ENCODE assay signal across 27 mouse cellular contexts in the genomic region with DNA sequence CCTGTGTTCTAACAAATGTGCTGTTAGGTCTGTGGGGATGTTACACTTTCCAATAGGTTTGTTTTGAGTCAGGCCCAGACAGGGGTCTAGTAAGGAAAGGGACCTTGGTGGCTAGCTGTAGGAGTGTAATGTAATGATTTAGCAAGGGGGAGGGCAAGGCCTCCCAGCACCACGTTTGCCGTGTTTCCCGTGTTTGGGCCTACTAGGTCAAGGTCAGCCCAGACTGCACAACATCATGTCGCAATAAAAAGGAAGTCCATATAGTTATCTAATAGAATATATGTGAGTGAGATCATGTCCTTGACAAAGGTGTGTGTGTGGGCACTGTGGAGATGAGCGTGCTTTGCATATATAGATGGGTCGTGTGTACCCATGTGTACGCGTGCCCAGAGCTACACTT. TPM values are rescaled to one million over a fixed set of nuclear protein-coding genes. Genes with fewer than 3 reads are reported as not detected.
DNase-seq lines count a peak whose midpoint lies in the region; ATAC-seq lines count a peak whose summit lies in the region.
"Had no signal": no experiment of that assay in that cellular context is flagged by ENCODE, and none has a peak within 500 bp of the region (broad histone marks: within the 10 kb centered on the region; RNA-seq: fewer than 3 reads in every experiment).

No protein-coding gene starts in this region.

- H3K4me1 ChIP-seq in liver, embryonic 13.5 days (replicated peaks): no peaks in the 10 kb centered on the region
- H3K4me1 ChIP-seq in liver, embryonic 16.5 days (ENCODE audit: control insufficient read depth, low read depth, low read length): no peaks in the 10 kb centered on the region; the same call in 1 of the 2 replicates
- H3K4me1 ChIP-seq: embryonic facial prominence, embryonic 10.5 days; embryonic facial prominence, embryonic 13.5 days; forebrain, embryonic 13.5 days; hindbrain, embryonic 12.5 days; hindbrain, embryonic 15.5 days had no signal

- no peaks in the 10 kb centered on the region for H3K27me3 ChIP-seq in liver, embryonic 13.5 days
- H3K27me3 ChIP-seq in liver, embryonic 16.5 days (ENCODE audit: control insufficient read depth, insufficient read depth, low read depth, low read length): no peaks in the 10 kb centered on the region
- H3K27me3 ChIP-seq: embryonic facial prominence, embryonic 13.5 days; forebrain, embryonic 13.5 days; hindbrain, embryonic 12.5 days; hindbrain, embryonic 15.5 days had no signal

- peak; percentile 31 for DNase-seq in adrenal gland, postnatal 14 days
- DNase-seq in adrenal gland, postnatal 25 days: no peak
- no peak for DNase-seq in liver, embryonic 13.5 days
- DNase-seq in liver: no peak
- DNase-seq: cerebellum, adult 11-12 months; cerebellum, adult 8-10 months; cerebellum, postnatal 10 days; cerebellum, postnatal 36 days; embryo, embryonic 11 days; forebrain, postnatal 0 days; gastrocnemius, adult 2 months; gastrocnemius, postnatal 14 days; heart, adult 11 months had no signal

- no peak overlapping the region for H3K27ac ChIP-seq in liver, embryonic 13.5 days
- no peak overlapping the region for H3K27ac ChIP-seq in liver, embryonic 16.5 days (ENCODE audit: low read length)
- H3K27ac ChIP-seq: embryonic facial prominence, embryonic 10.5 days; embryonic facial prominence, embryonic 13.5 days; forebrain, embryonic 13.5 days; gastrocnemius, adult 2 months; hindbrain, embryonic 12.5 days; hindbrain, embryonic 15.5 days had no signal

- peaks cover 78% of the 10 kb centered on the region for H3K36me3 ChIP-seq in liver, embryonic 13.5 days
- H3K36me3 ChIP-seq in liver, embryonic 16.5 days (ENCODE audit: control insufficient read depth, insufficient read depth): peaks cover 2% of the 10 kb centered on the region; the same call in 1 of the 2 replicates

- WGBS in liver, embryonic 13.5 days (ENCODE audit: insufficient replicate concordance): 76% methylated on average over 8 of the region's 8 CpGs
- WGBS in liver, embryonic 16.5 days (ENCODE audit: insufficient replicate concordance): 82% methylated on average over 8 of the region's 8 CpGs

- peak; percentile 34; the same call in 1 of the 2 replicates for ATAC-seq in liver, embryonic 13.5 days (ENCODE audit: low read depth)
- ATAC-seq in liver, embryonic 16.5 days (ENCODE audit: low read depth): peak; percentile 80
- no peak for ATAC-seq in megakaryocyte-erythroid progenitor cell, adult 5-6 weeks (replicated peaks; ENCODE audit: low FRiP score, low TSS enrichment, poor library complexity, severe bottlenecking)
- ATAC-seq: CD4-positive, CD25-positive, alpha-beta regulatory T cell, adult 4 months; forebrain, embryonic 13.5 days; forebrain, postnatal 0 days had no signal

- no peaks in the 10 kb centered on the region for H3K9me3 ChIP-seq in liver, embryonic 13.5 days (replicated peaks)
- H3K9me3 ChIP-seq in liver, embryonic 16.5 days (replicated peaks; ENCODE audit: control insufficient read depth, low read length): no peaks in the 10 kb centered on the region
- H3K9me3 ChIP-seq: embryonic facial prominence, embryonic 10.5 days; embryonic facial prominence, embryonic 13.5 days; forebrain, embryonic 13.5 days; hindbrain, embryonic 12.5 days; hindbrain, embryonic 15.5 days had no signal

- no peak overlapping the region for H3K9ac ChIP-seq in liver, embryonic 13.5 days
- H3K9ac ChIP-seq in liver, embryonic 16.5 days (ENCODE audit: low read depth, low read length): no peak overlapping the region
- H3K9ac ChIP-seq: embryonic facial prominence, embryonic 13.5 days; forebrain, embryonic 13.5 days; forebrain, postnatal 0 days; hindbrain, embryonic 12.5 days; hindbrain, embryonic 15.5 days had no signal

- no peak overlapping the region for H3K4me2 ChIP-seq in liver, embryonic 13.5 days
- no peak overlapping the region for H3K4me2 ChIP-seq in liver, embryonic 16.5 days (ENCODE audit: low read depth, low read length)
- H3K4me2 ChIP-seq: embryonic facial prominence, embryonic 13.5 days; forebrain, embryonic 13.5 days; heart, embryonic 11.5 days; hindbrain, embryonic 12.5 days; hindbrain, embryonic 15.5 days had no signal

- H3K4me3 ChIP-seq in liver, embryonic 13.5 days (replicated peaks): no peak overlapping the region
- no peak overlapping the region for H3K4me3 ChIP-seq in liver, embryonic 16.5 days (ENCODE audit: low read depth, low read length)
- H3K4me3 ChIP-seq: embryonic facial prominence, embryonic 10.5 days; embryonic facial prominence, embryonic 13.5 days; erythroblast, embryonic 14.5 days; forebrain, embryonic 13.5 days; gastrocnemius, adult 2 months; hindbrain, embryonic 12.5 days; hindbrain, embryonic 15.5 days had no signal

RNA-seq across cellular contexts. Expression of a gene that starts 17.1 kb away (rescaled TPM):
- total RNA-seq in adrenal gland, postnatal 14 days (2021): 24.3 and 24.6 TPM in 2 replicates
- total RNA-seq in adrenal gland, postnatal 25 days (2021): 24.7 and 31.0 TPM in 2 replicates
- 38.0 and 47.2 TPM in 2 replicates for polyA plus RNA-seq in liver, embryonic 13.5 days (2015; fragmentation: Nextera tagmentation; extraction: Ambion mirVana)
- 23.3 and 25.9 TPM in 2 replicates for polyA plus RNA-seq in liver, embryonic 16.5 days (2015; fragmentation: Nextera tagmentation; extraction: Ambion mirVana)
- total RNA-seq in megakaryocyte-erythroid progenitor cell, adult 5-6 weeks (2014; fragmentation: Nextera tagmentation): 49.8 and 73.7 TPM in 2 replicates
- total RNA-seq in megakaryocyte-erythroid progenitor cell, adult 5-6 weeks (2017): 105 and 123 TPM in 2 replicates

RNA-seq across cellular contexts. Expression of a gene that starts 53.4 kb away (rescaled TPM):
- 0.41 TPM in 1 of 2 replicates, not detected in the other for total RNA-seq in adrenal gland, postnatal 14 days (2021)
- total RNA-seq in adrenal gland, postnatal 25 days (2021): not detected in 2 replicates
- 0.81 and 2.7 TPM in 2 replicates for polyA plus RNA-seq in liver, embryonic 13.5 days (2015; fragmentation: Nextera tagmentation; extraction: Ambion mirVana)
- 1.0 and 8.1 TPM in 2 replicates for polyA plus RNA-seq in liver, embryonic 16.5 days (2015; fragmentation: Nextera tagmentation; extraction: Ambion mirVana)
- total RNA-seq in megakaryocyte-erythroid progenitor cell, adult 5-6 weeks (2014; fragmentation: Nextera tagmentation): 0.35 TPM in 1 of 2 replicates, not detected in the other
- not detected in 2 replicates for total RNA-seq in megakaryocyte-erythroid progenitor cell, adult 5-6 weeks (2017)
- total RNA-seq: adrenal gland, postnatal 36 days; gastrocnemius, adult 2 months; heart, adult 8-10 months; heart, postnatal 25 days; MEL had no signal
- polyA plus RNA-seq: erythroblast, embryonic 14.5 days had no signal
